Comparison of ENCODE assay signal across 9 mouse cellular contexts in the genomic region with DNA sequence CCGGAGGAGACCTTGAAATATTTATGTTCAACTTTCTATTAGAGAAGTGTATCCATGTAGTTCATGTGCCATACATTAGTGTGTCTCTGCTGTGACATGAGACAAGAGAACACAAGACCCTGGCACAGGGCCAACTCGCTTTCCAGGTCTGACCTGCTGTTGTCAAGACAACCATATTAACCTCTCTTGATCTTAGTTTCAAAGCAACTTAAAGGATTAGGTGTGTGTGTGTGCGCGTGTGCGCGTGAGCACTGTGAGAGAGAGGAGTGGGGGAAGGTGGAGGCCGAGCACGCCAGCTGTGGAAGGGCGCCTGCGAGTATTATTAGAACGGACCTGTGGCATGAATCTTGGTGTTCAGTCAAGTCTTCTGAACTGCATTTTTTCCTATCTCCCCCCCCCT. TPM values are rescaled to one million over a fixed set of nuclear protein-coding genes. Genes with fewer than 3 reads are reported as not detected.
DNase-seq lines count a peak whose midpoint lies in the region; ATAC-seq lines count a peak whose summit lies in the region.
"Had no signal": no experiment of that assay in that cellular context is flagged by ENCODE, and none has a peak within 500 bp of the region (broad histone marks: within the 10 kb centered on the region; RNA-seq: fewer than 3 reads in every experiment).

No protein-coding gene starts in this region.

- peak overlapping the region; percentile 34; the same call in 1 of the 2 replicates for H3K4me2 ChIP-seq in heart, embryonic 13.5 days
- H3K4me2 ChIP-seq in midbrain, embryonic 14.5 days (ENCODE audit: low read length) = no peak overlapping the region
- no peak overlapping the region for H3K4me2 ChIP-seq in midbrain, embryonic 11.5 days
- H3K4me2 ChIP-seq in embryonic facial prominence, embryonic 11.5 days (ENCODE audit: low read depth, low read length) = no peak overlapping the region
- H3K4me2 ChIP-seq in limb, embryonic 13.5 days (replicated peaks) = no peak overlapping the region

- H3K9ac ChIP-seq in heart, embryonic 13.5 days = no peak overlapping the region
- H3K9ac ChIP-seq in midbrain, embryonic 14.5 days (replicated peaks; ENCODE audit: low read length) = no peak overlapping the region
- H3K9ac ChIP-seq in midbrain, embryonic 11.5 days (ENCODE audit: low read length) = no peak overlapping the region
- no peak overlapping the region for H3K9ac ChIP-seq in embryonic facial prominence, embryonic 11.5 days (replicated peaks; ENCODE audit: low read length)
- no peak overlapping the region for H3K9ac ChIP-seq in limb, embryonic 13.5 days
- H3K9ac ChIP-seq: liver, embryonic 14.5 days had no signal

- H3K36me3 ChIP-seq in heart, embryonic 13.5 days = peaks cover 64% of the 10 kb centered on the region
- H3K36me3 ChIP-seq in midbrain, embryonic 14.5 days (ENCODE audit: control insufficient read depth, insufficient read depth, low read length) = peaks cover 13% of the 10 kb centered on the region
- H3K36me3 ChIP-seq in midbrain, embryonic 11.5 days (ENCODE audit: control insufficient read depth, insufficient read depth, low read length) = peaks cover 7% of the 10 kb centered on the region; the same call in 1 of the 2 replicates
- peaks cover 9% of the 10 kb centered on the region for H3K36me3 ChIP-seq in embryonic facial prominence, embryonic 11.5 days (replicated peaks; ENCODE audit: control insufficient read depth, insufficient read depth, low read depth, low read length)
- peaks cover 53% of the 10 kb centered on the region for H3K36me3 ChIP-seq in limb, embryonic 13.5 days

- DNase-seq in heart, adult 9 months (ENCODE audit: low spot score in 2 of 2) = no peak
- peak; percentile 39 for DNase-seq in midbrain, embryonic 14.5 days
- DNase-seq in midbrain, embryonic 11.5 days (ENCODE audit: low spot score, missing footprints) = no peak
- DNase-seq in embryonic facial prominence, embryonic 11.5 days (ENCODE audit: low spot score) = no peak
- no peak for DNase-seq in yolk sac, embryonic 10.5 days (ENCODE audit: low spot score)
- DNase-seq in adrenal gland, postnatal 36 days = no peak

- peaks cover 2% of the 10 kb centered on the region for H3K9me3 ChIP-seq in heart, embryonic 13.5 days
- H3K9me3 ChIP-seq in midbrain, embryonic 14.5 days (ENCODE audit: control insufficient read depth, low read length) = 0 out of 2 replicates have a peak, but pooled peaks cover 3% of the 10 kb centered on the region
- no peaks in the 10 kb centered on the region for H3K9me3 ChIP-seq in midbrain, embryonic 11.5 days (ENCODE audit: control insufficient read depth, low read length)
- H3K9me3 ChIP-seq in embryonic facial prominence, embryonic 11.5 days (replicated peaks; ENCODE audit: control insufficient read depth, low read length) = no peaks in the 10 kb centered on the region
- H3K9me3 ChIP-seq in limb, embryonic 13.5 days = peaks cover 3% of the 10 kb centered on the region

- H3K27ac ChIP-seq in heart, embryonic 13.5 days (replicated peaks) = peak overlapping the region; percentile 36
- no peak overlapping the region for H3K27ac ChIP-seq in midbrain, embryonic 14.5 days (replicated peaks; ENCODE audit: low read depth, low read length)
- no peak overlapping the region for H3K27ac ChIP-seq in midbrain, embryonic 11.5 days (ENCODE audit: low read depth, low read length)
- no peak overlapping the region for H3K27ac ChIP-seq in embryonic facial prominence, embryonic 11.5 days (replicated peaks; ENCODE audit: low read depth, low read length)
- no peak overlapping the region for H3K27ac ChIP-seq in limb, embryonic 13.5 days
- H3K27ac ChIP-seq: liver, embryonic 14.5 days had no signal

- ATAC-seq in heart, embryonic 13.5 days (ENCODE audit: extremely low read depth, insufficient number of reproducible peaks, low FRiP score, low TSS enrichment) = no peak
- no peak for ATAC-seq in midbrain, embryonic 14.5 days (ENCODE audit: low FRiP score, low TSS enrichment)
- no peak for ATAC-seq in midbrain, embryonic 11.5 days (ENCODE audit: low FRiP score)
- peak; percentile 66; the same call in 1 of the 2 replicates for ATAC-seq in embryonic facial prominence, embryonic 11.5 days (replicated peaks; ENCODE audit: insufficient number of reproducible peaks, low FRiP score, low TSS enrichment, low read depth)
- 0 out of 2 replicates have a peak, but pooled peaks have one; percentile 12 for ATAC-seq in limb, embryonic 13.5 days (ENCODE audit: low FRiP score, low read depth)

- H3K4me3 ChIP-seq in heart, embryonic 13.5 days = no peak overlapping the region
- H3K4me3 ChIP-seq in midbrain, embryonic 14.5 days (replicated peaks; ENCODE audit: low read depth, low read length) = no peak overlapping the region
- H3K4me3 ChIP-seq in midbrain, embryonic 11.5 days (ENCODE audit: low read depth, low read length) = no peak overlapping the region
- no peak overlapping the region for H3K4me3 ChIP-seq in embryonic facial prominence, embryonic 11.5 days (ENCODE audit: low read depth, low read length)
- no peak overlapping the region for H3K4me3 ChIP-seq in limb, embryonic 13.5 days

- peaks cover 64% of the 10 kb centered on the region for H3K4me1 ChIP-seq in heart, embryonic 13.5 days
- H3K4me1 ChIP-seq in midbrain, embryonic 14.5 days (ENCODE audit: control insufficient read depth, insufficient read depth, low read length) = no peaks in the 10 kb centered on the region
- H3K4me1 ChIP-seq in midbrain, embryonic 11.5 days (ENCODE audit: control insufficient read depth, insufficient read depth, low read length) = no peaks in the 10 kb centered on the region
- no peaks in the 10 kb centered on the region for H3K4me1 ChIP-seq in embryonic facial prominence, embryonic 11.5 days (ENCODE audit: control insufficient read depth, insufficient read depth, low read length)
- H3K4me1 ChIP-seq in limb, embryonic 13.5 days = peaks cover 29% of the 10 kb centered on the region

- WGBS in heart, embryonic 13.5 days = 62% methylated on average over 11 of the region's 11 CpGs
- 85% methylated on average over 11 of the region's 11 CpGs for WGBS in midbrain, embryonic 14.5 days
- WGBS in midbrain, embryonic 11.5 days = 88% methylated on average over 11 of the region's 11 CpGs
- 89% methylated on average over 11 of the region's 11 CpGs for WGBS in embryonic facial prominence, embryonic 11.5 days
- WGBS in limb, embryonic 13.5 days = 82% methylated on average over 11 of the region's 11 CpGs

- H3K27me3 ChIP-seq in heart, embryonic 13.5 days (replicated peaks) = no peaks in the 10 kb centered on the region
- H3K27me3 ChIP-seq in midbrain, embryonic 14.5 days (ENCODE audit: control insufficient read depth, insufficient read depth, low read length) = no peaks in the 10 kb centered on the region
- H3K27me3 ChIP-seq in midbrain, embryonic 11.5 days (ENCODE audit: control insufficient read depth, insufficient read depth, low read length) = no peaks in the 10 kb centered on the region
- no peaks in the 10 kb centered on the region for H3K27me3 ChIP-seq in embryonic facial prominence, embryonic 11.5 days (ENCODE audit: control insufficient read depth, insufficient read depth, low read length)
- no peaks in the 10 kb centered on the region for H3K27me3 ChIP-seq in limb, embryonic 13.5 days

RNA-seq across cellular contexts. Expression of a gene that starts 15.0 kb away (rescaled TPM):
- polyA plus RNA-seq in heart, embryonic 13.5 days (2015; fragmentation: Nextera tagmentation; extraction: Ambion mirVana) = 12.1 and 14.1 TPM in 2 replicates
- 30.6 and 32.4 TPM in 2 replicates for polyA plus RNA-seq in midbrain, embryonic 14.5 days (2014; fragmentation: Nextera tagmentation; extraction: Ambion mirVana)
- polyA plus RNA-seq in midbrain, embryonic 11.5 days (2014; fragmentation: Nextera tagmentation; extraction: Ambion mirVana) = 34.8 and 35.5 TPM in 2 replicates
- polyA plus RNA-seq in embryonic facial prominence, embryonic 11.5 days (2014; fragmentation: Nextera tagmentation; extraction: Ambion mirVana) = 35.5 and 39.3 TPM in 2 replicates
- polyA plus RNA-seq in limb, embryonic 13.5 days (2015; fragmentation: Nextera tagmentation; extraction: Ambion mirVana) = 29.1 and 29.3 TPM in 2 replicates
- 10 to 100 TPM; 37.5 to 42.5 TPM for total RNA-seq in adrenal gland, postnatal 36 days (2021)

Comparison
In these comparisons a context has a peak if more than half of its experiments do, and no peak if none do; other contexts are left out.
1. ATAC-seq: peak in embryonic facial prominence, embryonic 11.5 days (single experiment) and limb, embryonic 13.5 days (single experiment); none in heart, embryonic 13.5 days (single experiment), midbrain, embryonic 14.5 days (single experiment) and midbrain, embryonic 11.5 days (single experiment).